Mouse (Mus musculus): ENCODE data around the gene Apbb1. TPM values are rescaled to one million over a fixed set of nuclear protein-coding genes. Genes with fewer than 3 reads are reported as not detected.

Apbb1 gene
- total RNA-seq, 2 experiments from 2014 or later, result 36.8 to 42.3 TPM

GRCm38 (mm10) chr7:105572949-105573348, 8.5 kb downstream of the Apbb1 start:
- no peak for DNase-seq (ENCODE audit: low spot score in 2 of 2)

DNA sequence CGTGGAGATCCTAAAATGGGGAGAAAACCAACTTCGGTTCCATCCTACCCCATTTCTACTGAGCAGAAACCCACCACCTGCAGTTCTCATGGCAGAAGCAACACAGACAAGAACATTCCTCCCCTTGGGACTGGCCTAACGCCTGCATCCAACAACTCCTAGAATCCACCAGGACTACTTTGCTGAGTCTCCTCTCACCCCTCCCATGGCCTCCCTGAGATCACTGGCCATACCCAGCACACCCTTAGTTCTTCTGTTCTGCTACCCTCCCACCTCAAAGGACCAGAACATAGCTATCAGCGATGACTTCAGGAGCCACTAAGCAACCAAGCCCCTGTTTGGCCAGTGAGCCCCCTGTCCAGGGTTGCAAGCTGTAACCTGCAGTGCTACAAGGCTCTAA, 10.7 kb downstream of the Apbb1 start:
- no peak for DNase-seq (ENCODE audit: low spot score in 2 of 2)

- DNase-seq (ENCODE audit: low spot score in 2 of 2), result no peak
Observed at GRCm38 (mm10) chr7:105569512-105570496, 11.6 kb downstream of the Apbb1 start.

GRCm38 (mm10) chr7:105568988-105569471, 12.4 kb downstream of the Apbb1 start:
- DNase-seq (ENCODE audit: low spot score in 2 of 2), result no peak

- no peak for DNase-seq (ENCODE audit: low spot score in 2 of 2)
Observed at GRCm38 (mm10) chr7:105568583-105568982, 12.9 kb downstream of the Apbb1 start.

- no peak for DNase-seq (ENCODE audit: low spot score in 2 of 2)
Observed at GRCm38 (mm10) chr7:105565071-105565836, 16.2 kb downstream of the Apbb1 start.

DNA sequence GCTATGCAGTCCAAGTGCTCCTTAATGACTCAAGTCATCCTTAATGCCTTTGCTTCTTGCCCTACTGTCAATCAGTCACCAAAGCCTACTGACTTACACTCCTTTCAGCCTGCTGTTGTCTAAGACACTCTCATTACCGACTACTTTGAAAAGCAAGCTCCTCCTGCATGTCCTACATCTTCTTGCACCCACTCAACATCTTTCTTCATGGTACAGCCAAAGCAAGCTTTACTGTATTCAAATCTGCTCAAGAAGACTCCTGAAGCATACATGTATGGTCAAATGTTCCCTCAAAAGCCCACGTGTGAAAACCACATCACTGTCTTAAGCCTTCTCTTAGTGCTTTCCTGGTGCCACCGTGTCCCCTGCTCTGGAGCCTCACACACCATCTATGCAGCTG, 18.1 kb downstream of the Apbb1 start:
- DNase-seq (ENCODE audit: low spot score in 2 of 2), result no peak

- DNase-seq (ENCODE audit: low spot score in 2 of 2), result no peak
Observed at GRCm38 (mm10) chr7:105562317-105562716, 19.1 kb downstream of the Apbb1 start.

DNA sequence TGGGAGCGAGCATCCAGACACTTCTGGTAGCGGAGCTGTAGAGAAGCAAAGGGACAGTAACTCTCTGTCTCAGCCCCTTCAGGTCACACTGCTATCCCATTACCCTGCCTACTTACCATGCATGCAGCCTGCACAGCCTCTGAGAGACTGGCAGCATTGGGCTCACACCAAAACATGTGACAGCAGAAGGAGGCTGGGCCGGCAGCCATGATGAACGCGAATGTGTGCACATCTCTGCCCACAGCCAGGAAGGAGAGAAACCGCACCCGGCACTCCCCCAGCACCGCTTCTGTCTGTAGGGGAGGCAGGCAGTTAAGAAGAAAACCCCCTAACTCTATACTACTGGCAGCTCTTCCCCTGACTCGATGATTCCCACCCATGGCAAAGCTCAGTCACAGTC, 22.4 kb downstream of the Apbb1 start:
- no peak for DNase-seq (ENCODE audit: low spot score in 2 of 2)

DNA sequence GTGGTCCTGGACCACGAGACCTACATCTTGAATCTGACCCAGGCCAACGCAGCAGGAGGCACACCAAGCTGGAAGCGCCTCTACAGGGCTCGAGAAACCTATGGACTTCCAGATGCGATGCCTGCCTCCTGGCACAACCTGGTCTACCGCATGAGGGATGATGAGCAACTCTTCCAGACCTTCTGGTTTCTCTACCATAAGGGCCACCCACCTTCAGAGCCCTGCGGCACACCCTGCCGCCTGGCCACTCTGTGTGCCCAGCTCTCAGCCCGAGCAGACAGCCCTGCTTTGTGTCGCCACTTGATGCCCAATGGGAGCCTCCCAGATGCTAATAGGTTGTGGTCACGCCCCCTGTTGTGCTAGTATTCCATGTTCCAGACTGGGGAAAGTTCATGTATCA, 23.8 kb downstream of the Apbb1 start:
- DNase-seq (ENCODE audit: low spot score in 2 of 2), result no peak

DNA sequence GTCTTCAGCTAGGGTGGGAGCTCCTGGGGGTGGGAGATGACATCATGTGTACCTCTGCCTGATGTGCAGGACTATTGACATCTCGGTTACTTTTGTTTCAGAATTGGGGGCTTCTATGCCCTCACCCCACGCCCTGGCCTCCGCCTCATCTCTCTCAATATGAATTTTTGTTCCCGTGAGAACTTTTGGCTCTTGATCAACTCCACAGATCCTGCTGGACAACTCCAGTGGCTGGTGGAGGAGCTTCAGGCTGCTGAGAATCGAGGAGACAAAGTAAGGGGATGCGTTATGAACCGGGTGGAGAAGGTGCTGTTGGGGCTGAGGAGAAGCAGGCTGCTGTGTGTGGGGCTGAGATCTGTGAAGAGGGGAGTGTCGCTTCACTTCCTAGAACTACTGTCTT, 25.0 kb downstream of the Apbb1 start:
- no peak for DNase-seq (ENCODE audit: low spot score in 2 of 2)

GRCm38 (mm10) chr7:105555571-105555970, 25.9 kb downstream of the Apbb1 start:
- DNase-seq (ENCODE audit: low spot score in 2 of 2), result no peak

DNA sequence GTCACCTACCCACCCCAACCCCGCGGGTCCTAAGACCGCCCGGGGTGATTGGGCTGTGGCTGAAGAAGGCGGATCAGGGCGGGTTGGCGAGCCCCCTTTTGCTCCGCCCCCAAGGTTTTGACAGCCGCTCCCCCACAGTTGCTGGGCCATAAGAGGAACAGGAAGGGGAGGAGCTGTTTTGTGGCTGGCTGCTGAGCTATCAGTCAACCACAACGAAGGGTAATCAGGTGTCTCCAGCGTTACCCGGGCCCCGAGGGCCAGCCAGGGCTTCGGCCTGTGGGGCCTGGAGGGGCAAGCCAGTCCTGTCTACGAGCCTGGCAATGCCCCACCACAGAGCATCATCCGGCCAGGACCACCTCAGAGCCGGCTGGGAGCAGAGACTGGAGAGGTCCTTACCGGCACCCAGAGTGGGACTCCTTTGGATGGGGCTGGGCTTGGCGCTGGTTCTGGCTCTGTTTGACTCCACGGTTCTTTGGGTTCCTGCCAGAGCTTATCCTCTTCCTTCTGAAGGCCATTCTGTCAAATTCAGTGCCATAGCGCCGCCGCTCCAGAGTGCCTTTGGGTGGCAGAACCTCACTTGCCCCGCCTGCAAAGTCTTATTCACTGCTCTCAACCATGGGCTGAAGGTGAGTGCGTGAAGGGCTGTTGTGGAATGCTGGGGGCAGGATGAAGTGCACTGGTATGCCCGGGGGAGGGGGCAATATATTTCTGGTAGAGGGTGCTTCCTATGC, 27.1 kb downstream of the Apbb1 start, which contains the start of gene Smpd1:
Gene Smpd1, plus strand, starts transcription at position 149 of the 731 bp plus-strand sequence.
- DNase-seq (ENCODE audit: low spot score in 2 of 2), result peak; percentile 62 to 79

- DNase-seq (ENCODE audit: low spot score in 2 of 2), result no peak
Observed at GRCm38 (mm10) chr7:105553456-105554211, 27.8 kb downstream of the Apbb1 start.

DNA sequence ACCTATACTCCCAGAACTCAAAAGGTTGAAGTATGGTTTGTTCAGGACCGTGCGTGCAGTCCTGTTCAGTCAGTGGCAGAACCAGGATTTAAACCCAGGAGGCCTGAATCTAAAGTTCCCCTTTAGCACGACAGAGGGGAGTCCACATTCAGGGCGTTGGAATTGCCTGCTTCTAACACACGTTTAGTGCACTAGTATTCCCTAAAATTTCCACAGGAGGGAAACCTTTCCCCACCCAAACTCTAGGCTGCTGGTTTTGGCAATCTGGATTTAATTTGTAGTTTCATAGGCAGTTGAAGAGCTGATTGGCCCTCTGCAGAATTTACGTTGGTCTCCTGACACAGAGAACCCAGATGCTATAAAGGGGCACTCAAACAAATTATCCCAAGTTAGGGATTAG, 32.4 kb downstream of the Apbb1 start:
- no peak for DNase-seq (ENCODE audit: low spot score in 2 of 2)

DNA sequence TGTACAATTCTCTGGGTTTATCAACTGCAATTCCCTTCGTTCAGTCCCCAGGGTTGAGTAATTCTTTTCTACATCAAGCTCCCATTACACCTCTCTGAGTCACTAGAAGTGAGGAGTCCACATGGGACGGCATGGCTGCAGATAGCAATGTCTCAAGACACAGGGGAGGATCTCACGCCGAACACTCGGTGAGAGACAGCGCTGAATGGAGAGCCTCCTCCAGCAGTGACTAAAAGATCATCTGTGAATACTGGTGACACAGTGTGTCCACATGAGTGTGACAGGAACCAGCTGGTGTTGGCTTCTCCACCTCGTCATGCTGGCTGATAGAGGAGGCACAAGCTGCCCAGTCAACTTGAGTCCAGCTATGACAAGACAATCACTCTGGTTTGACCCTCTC, 33.5 kb downstream of the Apbb1 start:
- DNase-seq (ENCODE audit: low spot score in 2 of 2), result no peak

GRCm38 (mm10) chr7:105545986-105546385, 35.5 kb downstream of the Apbb1 start:
- no peak for DNase-seq (ENCODE audit: low spot score in 2 of 2)

- no peak for DNase-seq (ENCODE audit: low spot score in 2 of 2)
Observed at GRCm38 (mm10) chr7:105534162-105534561, 47.3 kb downstream of the Apbb1 start.

- no peak for DNase-seq (ENCODE audit: low spot score in 2 of 2)
Observed at GRCm38 (mm10) chr7:105528094-105528493, 53.4 kb downstream of the Apbb1 start.

DNA sequence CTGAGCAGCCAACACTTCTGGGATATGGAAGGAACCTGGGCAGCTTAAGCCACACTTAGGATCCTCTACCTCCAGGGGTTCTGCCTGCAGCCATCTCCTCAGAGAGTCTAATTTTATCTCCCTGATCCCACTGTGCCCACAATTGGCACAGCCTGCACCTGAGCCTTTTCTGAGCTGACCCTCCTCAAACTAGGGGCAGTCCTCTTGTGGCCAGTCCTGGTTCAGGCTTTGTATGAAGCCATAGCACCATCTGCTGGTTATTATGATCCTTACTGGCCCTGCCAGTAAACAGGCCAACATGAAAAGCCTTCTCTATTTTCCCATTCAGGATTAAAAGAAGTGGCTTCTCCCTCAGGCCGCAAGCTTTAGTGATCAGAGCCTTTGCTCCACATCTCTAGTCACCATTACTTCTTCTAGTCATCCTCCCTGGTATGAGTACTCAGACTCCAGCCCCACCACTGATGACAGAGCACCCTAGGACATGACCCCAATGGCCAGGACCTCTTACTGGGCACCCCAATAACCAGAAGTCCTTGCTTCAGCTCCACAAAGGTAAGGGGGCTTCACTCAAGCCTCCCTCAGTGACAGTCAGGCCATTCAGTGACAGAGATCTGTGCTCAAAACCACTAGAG, 54.0 kb downstream of the Apbb1 start:
- DNase-seq (ENCODE audit: low spot score in 2 of 2), result peak in 1 of 2 experiments; percentile 14

Data from adrenal gland, postnatal 4 days (tissue).